Mouse (Mus musculus) kidney, adult 18-20 months (tissue): Measurements from ENCODE around the gene Lrg1.
"Not testable (repeated sequence)": the region's sequence is repeated elsewhere in the genome, so short reads cannot be mapped to it uniquely, and the experiment has no call there.

Source experiments
- DNase-seq: peaks from one replicate; pipeline ENCODE4 v3.0.0; 2021

Gene Lrg1

GRCm38 (mm10) chr17:56107736-56108135, 14.1 kb downstream of the Lrg1 start:
- no peak for DNase-seq

- no peak for DNase-seq
These were observed 14.8 kb downstream of the Lrg1 start for GRCm38 (mm10) chr17:56106981-56107380.

DNA sequence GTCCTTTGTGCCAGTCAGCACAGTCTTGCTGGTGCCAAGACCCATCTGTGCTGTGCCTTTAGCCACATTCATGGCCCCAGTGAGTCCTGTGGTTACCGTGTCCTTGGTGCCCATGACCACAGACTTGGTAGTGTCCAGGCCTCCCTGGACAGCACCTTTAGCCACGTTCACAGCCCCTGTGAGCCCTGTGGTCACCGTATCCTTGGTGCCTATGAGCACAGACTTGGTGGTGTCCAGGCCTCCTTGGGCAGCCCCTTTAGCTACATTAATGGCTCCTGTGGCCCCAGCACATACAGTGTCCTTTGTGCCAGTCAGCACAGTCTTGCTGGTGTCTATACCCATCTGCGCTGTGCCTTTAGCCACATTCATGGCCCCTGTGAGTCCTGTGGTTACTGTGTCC, 15.4 kb downstream of the Lrg1 start:
- DNase-seq, result not testable (repeated sequence)

- DNase-seq, result not testable (repeated sequence)
These were observed 17.0 kb downstream of the Lrg1 start for GRCm38 (mm10) chr17:56104821-56105220.

GRCm38 (mm10) chr17:56103465-56104285, 18.1 kb downstream of the Lrg1 start:
- DNase-seq, result no peak

DNA sequence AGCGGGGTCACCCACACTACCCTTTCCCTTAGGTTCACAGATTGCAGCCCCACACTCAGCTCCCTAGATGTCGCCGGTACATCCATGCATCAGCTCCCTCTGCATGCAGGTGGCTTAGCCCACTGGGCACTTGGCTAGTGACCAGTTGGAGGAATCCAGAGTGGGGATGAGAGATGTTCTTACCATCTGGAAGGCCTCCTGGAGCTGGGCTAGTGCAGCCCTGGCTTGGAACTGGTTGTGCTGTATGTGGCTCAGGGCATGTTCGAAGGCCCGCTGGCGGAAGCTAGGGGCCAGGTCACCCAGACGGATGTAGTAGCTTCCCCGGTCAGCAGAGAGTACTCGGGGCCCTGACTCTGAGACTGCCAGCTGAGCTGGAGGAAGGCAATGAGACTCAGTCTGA, 18.9 kb downstream of the Lrg1 start:
- no peak for DNase-seq

DNA sequence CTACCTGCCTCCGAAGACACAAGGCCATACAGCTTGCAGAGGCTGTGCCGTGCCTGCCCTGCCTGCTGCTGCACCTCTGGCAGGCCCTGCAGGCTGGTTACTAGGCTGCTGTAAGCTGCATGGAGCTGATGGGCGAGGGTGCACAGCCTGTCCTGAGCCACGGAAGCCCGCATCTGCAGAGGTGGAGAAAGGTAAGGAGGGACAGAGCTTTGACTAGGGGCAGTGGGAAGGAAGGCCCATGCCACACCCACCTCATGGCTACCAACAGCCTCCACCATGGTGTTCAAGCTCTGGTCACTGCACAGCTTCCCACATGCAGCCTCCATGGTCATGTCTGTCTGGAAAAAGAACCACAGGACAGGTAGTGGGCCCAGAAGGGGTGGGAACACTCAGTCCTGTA, 19.6 kb downstream of the Lrg1 start:
- DNase-seq, result no peak

- DNase-seq, result no peak
These were observed 21.0 kb downstream of the Lrg1 start for GRCm38 (mm10) chr17:56100811-56101210.

GRCm38 (mm10) chr17:56098711-56099572, 22.9 kb downstream of the Lrg1 start:
- no peak for DNase-seq

GRCm38 (mm10) chr17:56098180-56098579, 23.6 kb downstream of the Lrg1 start:
- no peak for DNase-seq

- DNase-seq, result no peak
These were observed 24.9 kb downstream of the Lrg1 start for GRCm38 (mm10) chr17:56096883-56097282.

- no peak for DNase-seq
These were observed 29.0 kb downstream of the Lrg1 start for GRCm38 (mm10) chr17:56092794-56093193.

DNA sequence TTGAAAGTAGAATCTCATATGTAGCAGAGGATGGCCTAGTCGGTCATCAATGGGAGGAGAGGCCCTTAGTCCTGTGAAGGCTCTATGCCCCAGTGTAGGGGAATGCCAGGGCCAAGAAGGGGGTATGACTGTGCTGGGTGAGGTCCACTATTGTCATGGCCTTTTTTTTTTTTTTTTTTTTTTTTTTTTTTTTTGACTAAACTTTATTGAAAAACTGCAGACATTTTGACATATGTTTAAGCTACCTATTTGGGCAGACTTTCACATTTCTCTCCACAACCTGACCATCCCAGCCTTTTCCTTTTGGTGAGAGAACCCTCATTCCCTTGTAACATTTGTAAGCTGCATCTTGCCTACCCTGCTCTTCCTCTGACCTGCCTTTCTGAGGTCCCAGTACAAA, 29.5 kb downstream of the Lrg1 start:
- DNase-seq, result no peak

GRCm38 (mm10) chr17:56080781-56081585, 40.8 kb downstream of the Lrg1 start:
- no peak for DNase-seq

DNA sequence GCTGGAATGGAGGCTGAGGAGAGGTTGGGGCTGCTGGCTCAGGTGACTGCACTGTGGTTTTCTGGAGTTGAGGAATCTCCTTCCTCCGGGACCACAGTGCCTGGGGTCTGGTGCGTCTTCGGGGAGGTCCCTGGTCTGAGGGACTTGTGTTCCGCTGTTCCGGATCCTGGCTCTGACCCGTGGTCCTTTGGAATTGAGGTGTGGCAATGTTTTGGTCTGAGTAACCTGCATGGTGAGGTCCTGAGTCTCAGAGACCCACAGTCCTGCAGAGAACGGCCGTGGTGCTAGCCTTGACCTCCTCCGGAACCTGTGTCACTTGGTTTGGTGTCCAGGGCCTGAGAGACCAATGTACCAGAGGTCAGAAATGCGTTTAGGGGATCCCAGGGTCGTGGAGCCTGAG, 41.9 kb downstream of the Lrg1 start:
- no peak for DNase-seq

- DNase-seq, result peak; percentile 99
These were observed 42.7 kb downstream of the Lrg1 start, which contains the start of gene Hdgfl2 for GRCm38 (mm10) chr17:56078880-56079795. Gene Hdgfl2 (plus strand): TSS chr17:56079634.

DNA sequence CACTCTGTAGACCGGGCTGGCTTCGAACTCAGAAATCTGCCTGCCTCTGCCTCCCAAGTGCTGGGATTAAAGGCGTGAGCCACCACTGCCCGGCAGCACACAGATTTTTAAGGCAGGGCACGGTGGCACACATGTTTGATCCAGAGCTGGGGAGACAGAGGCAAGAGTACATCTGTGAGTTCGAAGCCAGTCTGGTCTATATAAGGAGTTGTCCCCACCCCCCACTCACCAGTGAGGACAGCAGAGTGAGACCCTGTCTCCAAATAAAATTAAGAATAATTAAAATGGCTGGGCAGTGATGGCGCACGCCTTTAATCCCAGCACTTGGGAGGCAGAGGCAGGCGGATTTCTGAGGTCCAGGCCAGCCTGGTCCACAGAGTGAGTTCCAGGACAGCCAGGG, 43.4 kb downstream of the Lrg1 start:
- DNase-seq, result not testable (repeated sequence)

DNA sequence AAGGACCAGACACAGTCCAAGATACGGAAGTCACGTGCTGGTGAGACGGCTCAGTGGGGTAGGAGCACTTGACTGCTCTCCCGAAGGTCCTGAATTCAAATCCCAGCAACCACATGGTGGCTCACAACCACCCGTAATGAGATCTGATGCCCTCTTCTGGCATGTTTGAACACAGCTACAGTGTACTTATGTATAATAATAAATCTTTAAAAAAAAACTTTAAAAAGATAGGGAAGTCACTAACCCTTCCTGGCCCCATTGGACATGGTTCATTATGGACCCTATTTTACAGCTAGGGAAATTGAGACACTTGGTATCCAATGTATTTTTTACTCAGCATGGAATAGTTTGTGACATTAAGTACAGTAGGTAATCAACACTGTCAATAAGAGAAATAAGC, 44.3 kb downstream of the Lrg1 start:
- no peak for DNase-seq

- peak; percentile 97 for DNase-seq
These were observed 47.0 kb downstream of the Lrg1 start, which contains the start of gene Ubxn6 for GRCm38 (mm10) chr17:56074827-56075208. Gene Ubxn6 (minus strand): TSS chr17:56075028.

- DNase-seq, result peak; percentile 87
These were observed 47.5 kb downstream of the Lrg1 start for GRCm38 (mm10) chr17:56074097-56074826.

DNA sequence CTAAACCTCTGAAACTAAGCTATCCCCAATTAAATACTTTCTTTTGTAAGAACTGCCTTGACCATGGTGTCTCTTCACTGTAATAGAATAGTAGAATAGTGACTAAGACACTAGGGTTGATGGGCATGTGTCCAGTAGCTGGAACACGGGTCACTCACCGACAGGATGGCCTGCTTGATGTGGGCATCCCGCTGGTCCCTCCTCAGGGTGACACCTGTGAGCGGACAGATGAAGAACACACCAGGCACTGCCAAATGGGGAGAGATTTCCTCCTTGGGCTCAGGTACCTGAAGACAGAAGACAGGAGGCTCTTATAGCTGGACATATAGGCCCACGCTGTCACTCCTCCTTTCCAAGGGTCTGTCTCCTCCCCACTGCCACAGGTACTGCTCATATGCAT, 49.6 kb downstream of the Lrg1 start:
- no peak for DNase-seq
